Mouse (Mus musculus): ENCODE measurements around the gene Pbx2. TPM values are rescaled to one million over a fixed set of nuclear protein-coding genes. Genes with fewer than 3 reads are reported as not detected.

The Pbx2 gene
- polyA plus RNA-seq, 1 experiment, result 43.9 TPM

- Histone ChIP-seq H3K4me3 (ENCODE audit: insufficient read depth, low read length) (peak overlapping the region; percentile 74), H3K4me1 (ENCODE audit: control insufficient read depth, insufficient read depth, low read length) (peaks cover 3% of the 10 kb centered on the region; the same call in 1 of the 2 replicates)
- TF ChIP-seq CTCF (IDR thresholded peaks at IDR 0.05; ENCODE audit: borderline replicate concordance, insufficient read depth, low read length) (no peak), POLR2A (IDR thresholded peaks at IDR 0.05; ENCODE audit: low read depth, low read length) (peak; percentile 92)
Observed at GRCm38 (mm10) chr17:34587423-34587811, 3.6 kb upstream of the Pbx2 start.

GRCm38 (mm10) chr17:34587814-34588213 lies 3.3 kb upstream of the Pbx2 start:
- Histone ChIP-seq H3K4me3 (ENCODE audit: insufficient read depth, low read length) (peak overlapping the region; percentile 74), H3K4me1 (ENCODE audit: control insufficient read depth, insufficient read depth, low read length) (peaks cover 3% of the 10 kb centered on the region; the same call in 1 of the 2 replicates), H3K27ac (ENCODE audit: insufficient read depth, low read length) (peak overlapping the region; percentile 18; the same call in 1 of the 2 replicates)
- no peak for TF ChIP-seq POLR2A (IDR thresholded peaks at IDR 0.05; ENCODE audit: low read depth, low read length)
- no peak for TF ChIP-seq CTCF (IDR thresholded peaks at IDR 0.05; ENCODE audit: borderline replicate concordance, insufficient read depth, low read length)

More at GRCm38 (mm10) chr17:34587423-34587811, 3.6 kb upstream of the Pbx2 start:
- peak overlapping the region; percentile 74 for H3K27ac ChIP-seq (ENCODE audit: insufficient read depth, low read length)

- Histone ChIP-seq H3K4me3 (ENCODE audit: insufficient read depth, low read length) (no peak overlapping the region), H3K4me1 (ENCODE audit: control insufficient read depth, insufficient read depth, low read length) (peaks cover 3% of the 10 kb centered on the region; the same call in 1 of the 2 replicates), H3K27ac (ENCODE audit: insufficient read depth, low read length) (no peak overlapping the region)
- no peak for TF ChIP-seq CTCF (IDR thresholded peaks at IDR 0.05; ENCODE audit: borderline replicate concordance, insufficient read depth, low read length)
- peak; percentile 35 for TF ChIP-seq POLR2A (IDR thresholded peaks at IDR 0.05; ENCODE audit: low read depth, low read length)
Observed at GRCm38 (mm10) chr17:34588767-34589166, 2.3 kb upstream of the Pbx2 start.

GRCm38 (mm10) chr17:34589206-34589605 lies 1.9 kb upstream of the Pbx2 start:
- H3K4me3 ChIP-seq (ENCODE audit: insufficient read depth, low read length), result no peak overlapping the region
- TF ChIP-seq POLR2A (IDR thresholded peaks at IDR 0.05; ENCODE audit: low read depth, low read length), result no peak
- TF ChIP-seq CTCF (IDR thresholded peaks at IDR 0.05; ENCODE audit: borderline replicate concordance, insufficient read depth, low read length), result no peak
- no peak overlapping the region for H3K27ac ChIP-seq (ENCODE audit: insufficient read depth, low read length)
- peaks cover 3% of the 10 kb centered on the region; the same call in 1 of the 2 replicates for H3K4me1 ChIP-seq (ENCODE audit: control insufficient read depth, insufficient read depth, low read length)

- no peak for TF ChIP-seq POLR2A (IDR thresholded peaks at IDR 0.05; ENCODE audit: low read depth, low read length)
- Histone ChIP-seq H3K4me1 (ENCODE audit: control insufficient read depth, insufficient read depth, low read length) (peaks cover 3% of the 10 kb centered on the region; the same call in 1 of the 2 replicates), H3K4me3 (ENCODE audit: insufficient read depth, low read length) (no peak within 1 kb of the TSS), H3K27ac (ENCODE audit: insufficient read depth, low read length) (no peak within 1 kb of the TSS)
Observed at GRCm38 (mm10) chr17:34589681-34590101, 1.4 kb upstream of the Pbx2 start, which contains the start of gene Gpsm3. Gene Gpsm3, plus strand, starts transcription at chr17:34589806.

- Histone ChIP-seq H3K27ac (ENCODE audit: insufficient read depth, low read length) (no peak overlapping the region), H3K4me3 (ENCODE audit: insufficient read depth, low read length) (no peak overlapping the region), H3K4me1 (ENCODE audit: control insufficient read depth, insufficient read depth, low read length) (peaks cover 3% of the 10 kb centered on the region; the same call in 1 of the 2 replicates)
- TF ChIP-seq CTCF (IDR thresholded peaks at IDR 0.05; ENCODE audit: borderline replicate concordance, insufficient read depth, low read length), result no peak
- no peak for TF ChIP-seq POLR2A (IDR thresholded peaks at IDR 0.05; ENCODE audit: low read depth, low read length)
Observed at GRCm38 (mm10) chr17:34590154-34590987, 695 bp upstream of the Pbx2 start.

- Histone ChIP-seq H3K4me1 (ENCODE audit: control insufficient read depth, insufficient read depth, low read length) (peaks cover 3% of the 10 kb centered on the region; the same call in 1 of the 2 replicates), H3K4me3 (ENCODE audit: insufficient read depth, low read length) (peak overlapping the region; percentile 69), H3K27ac (ENCODE audit: insufficient read depth, low read length) (peak overlapping the region; percentile 74)
- TF ChIP-seq POLR2A (IDR thresholded peaks at IDR 0.05; ENCODE audit: low read depth, low read length), result peak; percentile 81
- no peak for TF ChIP-seq CTCF (IDR thresholded peaks at IDR 0.05; ENCODE audit: borderline replicate concordance, insufficient read depth, low read length)
Observed at GRCm38 (mm10) chr17:34591994-34592375, 919 bp downstream of the Pbx2 start.

- Histone ChIP-seq H3K4me1 (ENCODE audit: control insufficient read depth, insufficient read depth, low read length) (peaks cover 3% of the 10 kb centered on the region; the same call in 1 of the 2 replicates), H3K4me3 (ENCODE audit: insufficient read depth, low read length) (peak overlapping the region; percentile 69), H3K27ac (ENCODE audit: insufficient read depth, low read length) (peak overlapping the region; percentile 82)
- TF ChIP-seq POLR2A (IDR thresholded peaks at IDR 0.05; ENCODE audit: low read depth, low read length), result 0 out of 2 replicates have a peak, but pooled peaks have one; percentile 42
- TF ChIP-seq CTCF (IDR thresholded peaks at IDR 0.05; ENCODE audit: borderline replicate concordance, insufficient read depth, low read length), result no peak
Observed at GRCm38 (mm10) chr17:34592581-34593549, 1.8 kb downstream of the Pbx2 start.

Measured in embryonic fibroblast, embryonic 13.5 days (primary cell).